Mouse (Mus musculus) kidney, embryonic 16.5 days (tissue): ENCODE data around the gene Msi2. TPM values are rescaled to one million over a fixed set of nuclear protein-coding genes. Genes with fewer than 3 reads are reported as not detected.

Source experiments
- ATAC-seq: fragments of 200-750 bp; cut with Nextera tagmentation; 2 replicates; pipeline ENCODE4 v1.8.0; 2017; ENCODE audit warnings: moderate TSS enrichment; ENCODE audit not compliant: low FRiP score, low TSS enrichment
- H3K27ac ChIP-seq: fragments of 300-500 bp; sonication (generic); 2 replicates; pipeline ENCODE4 v1.5.1; 2014; ENCODE audit warnings: low read length
- H3K27me3 ChIP-seq: fragments of 300-500 bp; sonication (generic); 2 replicates; pipeline ENCODE4 v1.6.1; 2014; ENCODE audit warnings: low read length, control low read depth, mixed read lengths; ENCODE audit not compliant: insufficient read depth
- H3K36me3 ChIP-seq: fragments of 300-500 bp; sonication (generic); 2 replicates; pipeline ENCODE4 v1.6.1; 2014; ENCODE audit warnings: low read length, control low read depth, mixed read lengths; ENCODE audit not compliant: insufficient read depth
- H3K4me1 ChIP-seq: fragments of 300-500 bp; sonication (generic); 2 replicates; pipeline ENCODE4 v1.6.1; 2014; ENCODE audit warnings: low read length, control low read depth, mixed read lengths; ENCODE audit not compliant: insufficient read depth
- H3K4me2 ChIP-seq: fragments of 300-500 bp; sonication (generic); replicated peaks from 2 replicates; pipeline ENCODE4 v1.6.1; 2014; ENCODE audit warnings: low read depth, low read length
- H3K4me3 ChIP-seq: fragments of 300-500 bp; sonication (generic); 2 replicates; pipeline ENCODE4 v1.5.1; 2014; ENCODE audit warnings: mild to moderate bottlenecking, low read length
- H3K9ac ChIP-seq: fragments of 300-500 bp; sonication (generic); replicated peaks from 2 replicates; pipeline ENCODE4 v1.6.1; 2014; ENCODE audit warnings: low read length
- H3K9me3 ChIP-seq: fragments of 300-500 bp; sonication (generic); 2 replicates; pipeline ENCODE4 v1.6.1; 2016; ENCODE audit warnings: low read length, control low read depth
- WGBS: fragments of 180-500 bp; shearing (Covaris S2); extraction: QIAGEN DNeasy Blood & Tissue Kit; methylation state at CpG from one replicate; pipeline ENCODE4 v1.1.7; 2014; 5-methylcytosine and 5-hydroxymethylcytosine counted together
- polyA plus RNA-seq: library from polyadenylated mRNA; unstranded; fragments of >200 nt; fragmentation: Nextera tagmentation; extraction: Ambion mirVana; gene quantifications from 2 replicates; pipeline ENCODE4 v1.2.1, GENCODE M21; 2015

Msi2 gene
- polyA plus RNA-seq, 1 experiment from 2014 or later = 24.3 TPM

DNA sequence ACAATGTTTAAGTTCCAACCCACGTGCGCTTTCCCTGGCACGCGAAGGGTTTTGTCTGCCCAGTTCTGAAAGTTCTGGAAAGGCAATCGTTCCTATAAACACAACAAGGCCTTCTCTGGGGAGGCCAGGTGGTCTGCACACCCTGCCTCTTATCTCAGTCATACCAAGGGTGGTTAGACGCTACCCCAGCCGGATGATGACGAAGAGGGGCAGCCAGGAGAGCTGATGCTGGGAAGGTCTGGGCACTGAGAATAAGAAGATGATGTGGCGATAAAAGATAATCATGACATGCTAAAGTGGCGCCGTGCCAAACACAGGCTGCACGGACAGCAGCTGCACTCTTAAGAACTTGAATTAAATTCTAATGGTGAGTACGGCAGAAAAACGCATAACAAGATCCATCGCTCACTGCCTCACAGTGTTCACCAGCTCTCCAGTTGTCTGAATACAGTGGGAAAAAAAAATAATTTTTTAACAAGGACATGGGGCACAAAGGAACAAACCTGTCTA is 18.1 kb downstream of the Msi2 start:
- Histone ChIP-seq H3K4me1 (peaks cover 62% of the 10 kb centered on the region), H3K27ac (no peak overlapping the region), H3K4me2 (no peak overlapping the region), H3K4me3 (no peak overlapping the region), H3K9me3 (no peaks in the 10 kb centered on the region), H3K27me3 (no peaks in the 10 kb centered on the region), H3K9ac (no peak overlapping the region), H3K36me3 (peaks cover 21% of the 10 kb centered on the region)
- WGBS = 94% methylated on average over 15 of the region's 15 CpGs
- ATAC-seq = no peak

DNA sequence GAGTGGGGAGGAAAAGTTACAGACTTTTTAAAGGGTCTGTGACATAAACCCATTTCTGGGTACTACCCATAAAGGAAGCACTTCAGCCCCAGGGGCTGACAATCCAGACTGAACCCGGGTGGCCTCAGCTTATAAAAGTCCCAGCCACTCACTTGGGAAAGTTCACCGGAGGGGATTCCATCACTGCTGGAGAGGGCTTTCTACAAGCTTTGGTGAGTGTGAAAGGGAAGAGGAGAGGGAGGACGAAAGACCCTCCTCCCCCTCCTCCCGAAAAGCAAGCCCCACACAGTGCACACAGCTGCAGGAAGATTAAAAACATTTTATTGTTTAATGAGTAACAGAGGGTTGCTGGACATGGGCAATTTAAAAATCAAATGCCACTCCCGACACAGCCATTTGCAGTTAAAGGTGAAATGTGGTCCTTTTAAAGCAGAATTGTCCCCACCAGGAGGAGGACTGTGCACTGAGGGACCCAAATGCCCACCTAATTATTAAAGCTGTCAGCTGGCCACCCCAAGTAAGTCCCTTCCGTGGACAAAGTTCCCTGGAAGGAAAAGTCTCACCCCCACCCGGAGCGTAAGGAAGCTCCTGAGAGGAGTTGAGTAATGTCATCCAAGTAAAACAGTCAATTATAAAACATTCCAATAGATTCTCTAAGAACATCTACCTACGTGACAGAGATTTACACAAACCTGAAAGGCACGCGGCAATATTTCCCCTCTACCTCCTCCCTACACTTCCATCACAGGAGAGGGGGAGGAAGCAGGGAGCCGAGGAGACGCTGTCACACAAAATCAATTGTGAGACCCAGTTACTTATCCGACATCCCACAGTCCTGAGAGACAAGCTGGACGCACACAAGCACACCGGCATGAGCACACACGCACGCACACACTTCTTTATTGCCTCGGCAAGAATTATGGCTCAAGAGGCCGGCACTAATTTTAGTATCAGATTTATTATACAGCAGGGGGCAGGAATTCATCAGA is 24.1 kb downstream of the Msi2 start:
- ATAC-seq = no peak
- Histone ChIP-seq H3K27me3 (no peaks in the 10 kb centered on the region), H3K4me2 (peak overlapping the region; percentile 14; the same call in 1 of the 2 replicates), H3K4me1 (peaks cover 83% of the 10 kb centered on the region), H3K27ac (peak overlapping the region; percentile 84), H3K36me3 (peaks cover under 1% of the 10 kb centered on the region; the same call in 1 of the 2 replicates), H3K4me3 (no peak overlapping the region), H3K9ac (0 out of 2 replicates have a peak overlapping the region, but pooled peaks have one; percentile 48), H3K9me3 (no peaks in the 10 kb centered on the region)
- WGBS = 12% methylated on average over 20 of the region's 20 CpGs

DNA sequence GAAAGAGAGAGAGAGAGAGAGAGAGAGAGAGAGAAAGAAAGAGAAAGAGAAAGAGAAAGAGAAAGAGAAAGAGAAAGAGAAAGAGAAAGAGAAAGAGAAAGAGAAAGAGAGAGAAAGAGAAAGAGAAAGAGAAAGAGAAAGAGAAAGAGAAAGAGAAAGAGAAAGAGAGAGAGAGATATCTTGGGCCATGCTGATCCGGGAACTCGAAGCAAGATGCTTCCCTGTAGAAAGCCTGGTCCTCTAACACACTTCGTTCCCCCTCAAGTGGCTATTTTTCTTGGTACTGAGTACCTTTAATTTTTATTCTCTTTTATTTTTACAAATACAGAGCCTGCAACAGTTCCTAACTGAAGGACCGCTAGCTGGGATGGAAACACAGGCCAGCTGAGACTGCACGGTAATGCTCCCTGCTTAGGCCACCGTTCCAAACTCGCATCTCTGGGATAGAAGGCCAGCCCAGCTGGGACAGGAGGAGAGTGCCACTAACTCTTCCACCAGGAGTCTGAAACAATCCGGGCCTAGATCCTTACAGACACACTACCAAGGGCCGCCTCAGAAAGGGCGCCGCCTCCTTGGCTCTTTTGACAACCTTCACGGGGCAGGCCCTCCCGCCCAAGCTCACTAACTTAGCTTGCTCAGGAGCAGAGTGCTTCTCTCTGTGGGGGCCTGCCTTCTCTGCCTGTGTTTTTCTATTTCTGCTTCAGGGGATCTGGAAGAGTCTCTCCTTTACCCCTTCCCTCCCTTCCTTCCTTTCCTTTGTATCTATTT is 25.1 kb downstream of the Msi2 start:
- Histone ChIP-seq H3K27ac (peak overlapping the region; percentile 84), H3K36me3 (peaks cover 7% of the 10 kb centered on the region; the same call in 1 of the 2 replicates), H3K4me1 (peaks cover 91% of the 10 kb centered on the region), H3K27me3 (no peaks in the 10 kb centered on the region), H3K9ac (peak overlapping the region; percentile 48; the same call in 1 of the 2 replicates), H3K4me2 (no peak overlapping the region), H3K4me3 (no peak overlapping the region), H3K9me3 (no peaks in the 10 kb centered on the region)
- 46% methylated on average over 13 of the region's 13 CpGs for WGBS
- 0 out of 2 replicates have a peak, but pooled peaks have one; percentile 21 for ATAC-seq

DNA sequence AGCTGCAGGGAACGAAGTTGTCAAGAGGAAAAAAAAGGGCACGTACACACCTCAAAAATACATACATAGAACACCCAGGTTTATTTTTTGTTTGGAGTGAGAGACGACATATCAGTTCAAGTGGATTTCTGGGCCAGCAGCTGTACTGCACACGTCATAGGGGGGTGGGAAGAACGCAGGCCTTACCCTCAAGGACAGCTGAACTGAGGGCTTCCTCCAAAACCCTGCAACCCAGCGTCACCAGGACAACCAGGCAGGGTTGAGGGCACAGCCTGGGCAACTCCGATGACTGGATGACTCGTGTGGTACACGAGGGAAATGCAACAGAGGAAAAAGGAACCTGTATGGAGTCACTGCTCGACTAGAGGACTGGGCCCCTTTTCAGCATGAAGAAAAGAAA is 25.9 kb downstream of the Msi2 start:
- no peak for ATAC-seq
- Histone ChIP-seq H3K4me1 (peaks cover 93% of the 10 kb centered on the region), H3K9me3 (no peaks in the 10 kb centered on the region), H3K27ac (no peak overlapping the region), H3K4me3 (no peak overlapping the region), H3K9ac (no peak overlapping the region), H3K4me2 (no peak overlapping the region), H3K27me3 (no peaks in the 10 kb centered on the region), H3K36me3 (peaks cover 9% of the 10 kb centered on the region)
- WGBS = 51% methylated on average over 10 of the region's 10 CpGs

DNA sequence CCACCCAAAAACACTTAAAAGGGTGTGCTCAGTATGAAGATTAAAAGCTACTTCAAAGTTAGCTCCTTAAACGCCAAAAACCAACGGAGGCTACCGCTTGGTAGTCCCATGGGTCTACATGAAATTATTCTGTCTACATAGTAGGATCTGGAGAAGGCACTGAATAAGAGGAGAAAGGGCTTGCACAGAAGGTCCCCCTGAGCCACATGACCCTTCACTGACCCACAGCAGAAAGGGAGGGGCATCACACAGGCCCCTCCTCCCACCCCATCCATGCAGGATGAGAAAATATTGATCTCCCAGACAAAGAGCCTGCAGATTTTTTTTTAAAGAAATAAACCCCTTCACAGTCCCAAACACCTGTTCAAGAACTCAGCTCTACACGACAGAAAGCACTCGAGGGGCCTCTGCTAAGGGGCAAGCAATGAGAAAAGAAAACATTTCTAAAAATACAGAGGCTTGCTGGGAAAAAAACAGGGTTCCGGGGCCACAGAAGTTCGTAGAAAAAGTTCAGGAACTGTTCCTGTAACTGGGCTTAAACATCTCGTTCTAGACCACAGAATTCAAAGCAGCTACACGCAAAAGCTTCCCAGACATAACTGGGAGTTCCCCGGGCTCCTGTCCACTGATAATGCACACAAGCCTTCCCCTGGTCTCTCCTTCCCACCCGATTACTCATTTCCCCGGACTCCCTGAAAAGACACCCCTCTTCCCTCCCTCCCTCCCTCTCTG is 27.6 kb downstream of the Msi2 start:
- no peaks in the 10 kb centered on the region for H3K9me3 ChIP-seq
- ATAC-seq = no peak
- 8% methylated on average over 12 of the region's 12 CpGs for WGBS
- no peaks in the 10 kb centered on the region for H3K27me3 ChIP-seq
- H3K36me3 ChIP-seq = peaks cover 11% of the 10 kb centered on the region
- H3K4me2 ChIP-seq = peak overlapping the region; percentile 17
- peak overlapping the region; percentile 48 for H3K9ac ChIP-seq
- H3K4me3 ChIP-seq = no peak overlapping the region
- peaks cover 93% of the 10 kb centered on the region for H3K4me1 ChIP-seq
- peak overlapping the region; percentile 88 for H3K27ac ChIP-seq

DNA sequence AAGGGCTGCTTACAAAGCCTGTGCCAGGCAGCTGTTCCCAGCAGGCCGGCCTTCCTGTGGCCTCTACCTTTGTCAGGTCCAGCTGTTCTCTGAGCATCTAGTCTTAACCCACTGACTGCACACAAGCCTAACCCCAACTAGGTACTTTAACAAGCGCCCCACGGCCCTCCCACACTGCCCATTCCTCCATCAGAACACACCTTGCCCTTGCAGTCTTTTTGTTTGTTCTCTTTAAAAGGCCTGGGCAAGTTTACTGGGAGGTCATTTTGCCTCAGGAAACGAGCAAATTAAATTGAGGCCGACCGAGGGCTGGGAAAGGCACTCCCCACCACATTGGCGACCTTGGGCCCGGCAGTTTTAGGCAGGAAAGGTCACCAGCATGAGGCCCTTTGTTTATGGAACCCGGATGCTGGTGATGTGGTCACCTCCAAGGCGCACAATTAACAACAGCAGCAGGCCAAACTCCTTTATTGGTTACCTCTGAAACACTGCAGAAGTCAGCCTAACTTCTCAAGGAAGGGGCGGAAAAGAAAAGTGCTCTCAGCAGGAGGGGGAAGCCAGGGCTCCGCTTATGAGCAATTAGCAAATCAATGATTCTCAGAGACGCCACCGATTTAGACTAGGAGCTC is 28.4 kb downstream of the Msi2 start:
- WGBS = 15% methylated on average over 14 of the region's 14 CpGs
- peak; percentile 20; the same call in 1 of the 2 replicates for ATAC-seq
- Histone ChIP-seq H3K4me1 (peaks cover 93% of the 10 kb centered on the region), H3K27ac (peak overlapping the region; percentile 88), H3K9ac (peak overlapping the region; percentile 48), H3K9me3 (no peaks in the 10 kb centered on the region), H3K27me3 (no peaks in the 10 kb centered on the region), H3K4me3 (no peak overlapping the region), H3K36me3 (peaks cover 13% of the 10 kb centered on the region), H3K4me2 (peak overlapping the region; percentile 17)

DNA sequence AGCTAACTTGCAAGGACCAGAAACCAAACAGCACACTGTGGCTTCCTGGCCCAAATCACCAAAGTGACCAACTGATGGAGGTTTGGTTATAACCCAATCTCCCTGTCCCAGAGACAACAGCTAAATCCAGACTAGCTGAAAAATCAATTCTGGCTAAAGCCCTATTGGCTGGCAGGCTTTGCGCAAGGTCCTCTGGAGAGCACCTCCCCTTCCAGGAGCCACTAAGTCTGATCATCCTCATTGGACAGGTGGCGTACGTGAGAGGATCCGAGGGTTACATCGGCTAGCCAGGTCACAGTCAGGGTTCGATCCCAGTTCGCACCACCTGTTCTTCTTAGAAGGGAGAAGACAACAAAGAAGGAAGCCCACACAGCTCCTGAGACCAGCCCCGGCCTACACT is 29.7 kb downstream of the Msi2 start:
- Histone ChIP-seq H3K9me3 (no peaks in the 10 kb centered on the region), H3K27me3 (no peaks in the 10 kb centered on the region), H3K4me2 (no peak overlapping the region), H3K4me3 (no peak overlapping the region), H3K9ac (0 out of 2 replicates have a peak overlapping the region, but pooled peaks have one; percentile 22), H3K4me1 (peaks cover 91% of the 10 kb centered on the region), H3K36me3 (peaks cover 16% of the 10 kb centered on the region), H3K27ac (peak overlapping the region; percentile 88; the same call in 1 of the 2 replicates)
- no peak for ATAC-seq
- WGBS = 91% methylated on average over 8 of the region's 8 CpGs

DNA sequence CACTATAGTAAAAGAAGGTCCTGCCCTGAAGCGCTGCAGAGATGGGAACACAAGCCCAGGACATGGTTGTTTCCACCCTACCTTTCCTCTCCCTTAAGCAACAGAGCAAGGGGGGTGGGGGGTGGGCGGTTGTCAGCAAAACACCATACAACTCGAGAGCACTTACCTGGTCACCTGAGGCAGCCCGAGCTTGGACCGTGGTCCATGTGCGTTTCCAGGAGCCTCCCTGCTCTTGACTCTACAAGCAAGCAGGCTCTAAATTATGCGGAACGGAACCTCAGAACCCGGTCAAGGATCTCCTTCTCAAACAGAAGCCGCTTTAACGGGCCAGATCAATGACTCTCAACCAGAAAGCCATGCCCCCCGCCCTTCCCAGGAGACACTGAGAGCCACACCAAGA is 30.6 kb downstream of the Msi2 start:
- 66% methylated on average over 12 of the region's 12 CpGs for WGBS
- peaks cover 94% of the 10 kb centered on the region for H3K4me1 ChIP-seq
- H3K36me3 ChIP-seq = peaks cover 16% of the 10 kb centered on the region
- H3K27me3 ChIP-seq = no peaks in the 10 kb centered on the region
- H3K9me3 ChIP-seq = no peaks in the 10 kb centered on the region
- ATAC-seq = no peak
- peak overlapping the region; percentile 3; the same call in 1 of the 2 replicates for H3K9ac ChIP-seq
- no peak overlapping the region for H3K4me3 ChIP-seq
- H3K27ac ChIP-seq = 0 out of 2 replicates have a peak overlapping the region, but pooled peaks have one; percentile 80
- no peak overlapping the region for H3K4me2 ChIP-seq
